Mouse (Mus musculus): ENCODE data around the gene Samd13.

Gene Samd13

GRCm38 (mm10) chr3:146684811-146685675, at the start of gene Samd13:
TSS of gene Samd13 (minus strand) at chr3:146685592.
- peak; percentile 2 to 48 for DNase-seq (ENCODE audit: low spot score in 2 of 2)

- no peak for DNase-seq (ENCODE audit: low spot score in 2 of 2)
Observed at GRCm38 (mm10) chr3:146731499-146731898, 46.1 kb upstream of the Samd13 start.

GRCm38 (mm10) chr3:146723037-146723436, 37.6 kb upstream of the Samd13 start:
- no peak for DNase-seq (ENCODE audit: low spot score in 2 of 2)

- no peak for DNase-seq (ENCODE audit: low spot score in 2 of 2)
Observed at GRCm38 (mm10) chr3:146719696-146720095, 34.3 kb upstream of the Samd13 start.

- no peak for DNase-seq (ENCODE audit: low spot score in 2 of 2)
Observed at GRCm38 (mm10) chr3:146718251-146718650, 32.9 kb upstream of the Samd13 start.

GRCm38 (mm10) chr3:146712305-146712704, 26.9 kb upstream of the Samd13 start:
- no peak for DNase-seq (ENCODE audit: low spot score in 2 of 2)

- no peak for DNase-seq (ENCODE audit: low spot score in 2 of 2)
Observed at GRCm38 (mm10) chr3:146711559-146711958, 26.2 kb upstream of the Samd13 start.

- no peak for DNase-seq (ENCODE audit: low spot score in 2 of 2)
Observed at GRCm38 (mm10) chr3:146711084-146711483, 25.7 kb upstream of the Samd13 start.

GRCm38 (mm10) chr3:146709086-146709485, 23.7 kb upstream of the Samd13 start:
- DNase-seq (ENCODE audit: low spot score in 2 of 2), result no peak

GRCm38 (mm10) chr3:146708381-146708780, 23.0 kb upstream of the Samd13 start:
- no peak for DNase-seq (ENCODE audit: low spot score in 2 of 2)

- no peak for DNase-seq (ENCODE audit: low spot score in 2 of 2)
Observed at GRCm38 (mm10) chr3:146704099-146704498, 18.7 kb upstream of the Samd13 start.

GRCm38 (mm10) chr3:146700051-146700450, 14.7 kb upstream of the Samd13 start:
- no peak for DNase-seq (ENCODE audit: low spot score in 2 of 2)

GRCm38 (mm10) chr3:146698982-146699381, 13.6 kb upstream of the Samd13 start:
- DNase-seq (ENCODE audit: low spot score in 2 of 2), result no peak

- DNase-seq (ENCODE audit: low spot score in 2 of 2), result no peak
Observed at GRCm38 (mm10) chr3:146692547-146692946, 7.2 kb upstream of the Samd13 start.

- no peak for DNase-seq (ENCODE audit: low spot score in 2 of 2)
Observed at GRCm38 (mm10) chr3:146687121-146687725, 1.8 kb upstream of the Samd13 start.

- no peak for DNase-seq (ENCODE audit: low spot score in 2 of 2)
Observed at GRCm38 (mm10) chr3:146686428-146686827, 1.0 kb upstream of the Samd13 start.

- DNase-seq (ENCODE audit: low spot score in 2 of 2), result no peak
Observed at GRCm38 (mm10) chr3:146683095-146683494, 2.3 kb downstream of the Samd13 start.

GRCm38 (mm10) chr3:146682140-146682651, 3.2 kb downstream of the Samd13 start:
- peak; percentile 21 to 35 for DNase-seq (ENCODE audit: low spot score in 2 of 2)

GRCm38 (mm10) chr3:146681696-146682095, 3.7 kb downstream of the Samd13 start:
- DNase-seq (ENCODE audit: low spot score in 2 of 2), result no peak

GRCm38 (mm10) chr3:146680625-146681024, 4.8 kb downstream of the Samd13 start:
- DNase-seq (ENCODE audit: low spot score in 2 of 2), result no peak

- no peak for DNase-seq (ENCODE audit: low spot score in 2 of 2)
Observed at GRCm38 (mm10) chr3:146679646-146680045, 5.7 kb downstream of the Samd13 start.

GRCm38 (mm10) chr3:146676193-146676592, 9.2 kb downstream of the Samd13 start:
- no peak for DNase-seq (ENCODE audit: low spot score in 2 of 2)

- no peak for DNase-seq (ENCODE audit: low spot score in 2 of 2)
Observed at GRCm38 (mm10) chr3:146675101-146675500, 10.3 kb downstream of the Samd13 start.

All from urinary bladder, postnatal 36 days (tissue).